Mouse (Mus musculus) erythroblast, embryonic 14.5 days (primary cell): ENCODE results near the gene Rad51b.

Source experiments
- GATA1 ChIP-seq: IDR thresholded peaks from 2 replicates; pipeline ENCODE4 v1.6.1; 2012; ENCODE audit warnings: low read length, inconsistent platforms, mixed read lengths
- TAL1 ChIP-seq: IDR thresholded peaks from 3 replicates; pipeline ENCODE4 v1.6.1; 2012; ENCODE audit warnings: low read length, inconsistent platforms, mixed read lengths

- TF ChIP-seq GATA1 (no peak), TAL1 (no peak)
Observed at GRCm38 (mm10) chr12:79545063-79545462, 248.0 kb downstream of the Rad51b start.
